9 mouse cellular contexts compared by ENCODE assay signal in genomic region chr14:26969164-26969563, GRCm38 (mm10). TPM values are rescaled to one million over a fixed set of nuclear protein-coding genes. Genes with fewer than 3 reads are reported as not detected.
DNase-seq lines count a peak whose midpoint lies in the region; ATAC-seq and TF ChIP-seq lines count a peak whose summit lies in the region.
"Had no signal": no experiment of that assay in that cellular context is flagged by ENCODE, and none has a peak within 500 bp of the region (broad histone marks: within the 10 kb centered on the region; RNA-seq: fewer than 3 reads in every experiment).

No protein-coding gene starts in this region.

- no peak for TF ChIP-seq CTCF in E14TG2a.4 (conservative IDR thresholded peaks at IDR 0.05; ENCODE audit: low read length)

- no peak for DNase-seq in heart, embryonic 10.5 days (ENCODE audit: low spot score)
- DNase-seq in heart, adult 18-20 months = no peak
- no peak for DNase-seq in gastrocnemius, adult 18-20 months (ENCODE audit: low spot score)
- no peak for DNase-seq in cerebellum, postnatal 10 days
- DNase-seq in adrenal gland, adult (ENCODE audit: inconsistent age in 2 of 2, low spot score in 1 of 2) = no peak

- H3K9me3 ChIP-seq in heart, embryonic 10.5 days = no peaks in the 10 kb centered on the region
- H3K9me3 ChIP-seq in E14TG2a.4 (ENCODE audit: low read length) = no peaks in the 10 kb centered on the region
- no peaks in the 10 kb centered on the region for H3K9me3 ChIP-seq in hindbrain, embryonic 12.5 days (replicated peaks)

- peak overlapping the region; percentile 94; the same call in 1 of the 2 replicates for H3K27ac ChIP-seq in heart, embryonic 10.5 days
- H3K27ac ChIP-seq in hindbrain, embryonic 12.5 days = no peak overlapping the region
- no peak overlapping the region for H3K27ac ChIP-seq in macrophage

- peak overlapping the region; percentile 89 for H3K9ac ChIP-seq in hindbrain, embryonic 12.5 days

- H3K4me3 ChIP-seq in heart, embryonic 10.5 days = peak overlapping the region; percentile 93
- H3K4me3 ChIP-seq in E14TG2a.4 (replicated peaks; ENCODE audit: low read length) (peak overlapping the region; percentile 94), macrophage (ENCODE audit: inconsistent target) (peak overlapping the region; percentile 65)
- H3K4me3 ChIP-seq in hindbrain, embryonic 12.5 days = peak overlapping the region; percentile 88

- H3K4me2 ChIP-seq in hindbrain, embryonic 12.5 days (replicated peaks) = peak overlapping the region; percentile 60

- peaks cover 52% of the 10 kb centered on the region for H3K79me2 ChIP-seq in macrophage (ENCODE audit: inconsistent target)

- no peak for ATAC-seq in hindbrain, embryonic 12.5 days (ENCODE audit: low FRiP score)

- 0 out of 2 replicates have a peak, but pooled peaks cover 5% of the 10 kb centered on the region for H3K36me3 ChIP-seq in heart, embryonic 10.5 days
- H3K36me3 ChIP-seq in E14TG2a.4 (ENCODE audit: insufficient read depth, low read length) (no peaks in the 10 kb centered on the region), macrophage (ENCODE audit: inconsistent target) (no peaks in the 10 kb centered on the region)
- no peaks in the 10 kb centered on the region for H3K36me3 ChIP-seq in hindbrain, embryonic 12.5 days

- H3K27me3 ChIP-seq in heart, embryonic 10.5 days (ENCODE audit: insufficient read depth, poor library complexity, severe bottlenecking) = no peaks in the 10 kb centered on the region
- H3K27me3 ChIP-seq in E14TG2a.4 (ENCODE audit: insufficient read depth, low read length) = 0 out of 2 replicates have a peak, but pooled peaks cover 5% of the 10 kb centered on the region
- 0 out of 2 replicates have a peak, but pooled peaks cover 3% of the 10 kb centered on the region for H3K27me3 ChIP-seq in hindbrain, embryonic 12.5 days

- H3K4me1 ChIP-seq in heart, embryonic 10.5 days = no peaks in the 10 kb centered on the region
- peaks cover 31% of the 10 kb centered on the region for H3K4me1 ChIP-seq in E14TG2a.4 (replicated peaks; ENCODE audit: low read depth, low read length)
- peaks cover 5% of the 10 kb centered on the region for H3K4me1 ChIP-seq in hindbrain, embryonic 12.5 days

- WGBS in heart, embryonic 10.5 days = 80% methylated on average over 3 of the region's 3 CpGs
- WGBS in hindbrain, embryonic 12.5 days = 89% methylated on average over 3 of the region's 3 CpGs
- WGBS in macrophage (ENCODE audit: missing documents) = 81% methylated on average over 3 of the region's 3 CpGs

RNA-seq across cellular contexts. Expression of gene Appl1, which starts 1.9 kb away (rescaled TPM):
- 26.3 and 29.7 TPM in 2 replicates for polyA plus RNA-seq in heart, embryonic 10.5 days (2016; fragmentation: Nextera tagmentation; extraction: Ambion mirVana)
- total RNA-seq in heart, adult 18-20 months (2021) = 10 to 100 TPM; 13.9 to 16.6 TPM
- 50.6 and 54.6 TPM in 2 replicates for polyA plus RNA-seq in hindbrain, embryonic 12.5 days (2016; fragmentation: Nextera tagmentation; extraction: Ambion mirVana)
- 100 to 1,000 TPM in 8 of 26 experiments, 10 to 100 TPM in 18; 49.3 to 326 (median 80.6) TPM for total RNA-seq in macrophage (2018; cell fraction: chromatin; rRNA removed)
- 10 to 100 TPM; 13.3 to 31.5 (median 19.2) TPM for total RNA-seq in macrophage (2018; cell fraction: cytosol; rRNA removed)
- total RNA-seq in macrophage (2018; cell fraction: nucleus; rRNA removed) = 100 to 1,000 TPM in 4 of 26 experiments, 10 to 100 TPM in 22; 27.7 to 142 (median 49.4) TPM
- 13.9 to 18.6 TPM (median 15.8 TPM) in 3 replicates for polyA plus RNA-seq in macrophage (2018)
- total RNA-seq in gastrocnemius, adult 18-20 months (2021) = 10 to 100 TPM; 17.2 to 17.7 TPM

RNA-seq across cellular contexts. Expression of gene Hesx1, which starts 25.1 kb away (rescaled TPM):
- polyA plus RNA-seq in heart, embryonic 10.5 days (2016; fragmentation: Nextera tagmentation; extraction: Ambion mirVana) = 1.5 and 1.9 TPM in 2 replicates
- not detected for total RNA-seq in heart, adult 18-20 months (2021)
- polyA plus RNA-seq in hindbrain, embryonic 12.5 days (2016; fragmentation: Nextera tagmentation; extraction: Ambion mirVana) = 0.23 TPM in 1 of 2 replicates, not detected in the other
- 1 to 10 TPM in 6 of 26 experiments, under 1 TPM in 3, not detected in 17; 0.77 to 2.6 (median 1.2) TPM for total RNA-seq in macrophage (2018; cell fraction: chromatin; rRNA removed)
- 1 to 10 TPM in 19 of 26 experiments, under 1 TPM in 7; 0.38 to 4.6 (median 1.8) TPM for total RNA-seq in macrophage (2018; cell fraction: cytosol; rRNA removed)
- total RNA-seq in macrophage (2018; cell fraction: nucleus; rRNA removed) = 1 to 10 TPM in 11 of 26 experiments, under 1 TPM in 5, not detected in 10; 0.63 to 3.7 (median 1.2) TPM
- 0.42 to 1.4 TPM (median 1.3 TPM) in 3 replicates for polyA plus RNA-seq in macrophage (2018)
- total RNA-seq in gastrocnemius, adult 18-20 months (2021) = not detected
- polyA plus RNA-seq: frontal cortex, adult 2 months had no signal
